Mouse (Mus musculus): Measurements from ENCODE around the gene Ndufaf7. TPM values are rescaled to one million over a fixed set of nuclear protein-coding genes. Genes with fewer than 3 reads are reported as not detected.
A peak's percentile ranks its signal among the peaks of the same experiment; 100 is the strongest.

Gene Ndufaf7
- polyA plus RNA-seq, 1 experiment from 2014 or later = 48.7 TPM

DNA sequence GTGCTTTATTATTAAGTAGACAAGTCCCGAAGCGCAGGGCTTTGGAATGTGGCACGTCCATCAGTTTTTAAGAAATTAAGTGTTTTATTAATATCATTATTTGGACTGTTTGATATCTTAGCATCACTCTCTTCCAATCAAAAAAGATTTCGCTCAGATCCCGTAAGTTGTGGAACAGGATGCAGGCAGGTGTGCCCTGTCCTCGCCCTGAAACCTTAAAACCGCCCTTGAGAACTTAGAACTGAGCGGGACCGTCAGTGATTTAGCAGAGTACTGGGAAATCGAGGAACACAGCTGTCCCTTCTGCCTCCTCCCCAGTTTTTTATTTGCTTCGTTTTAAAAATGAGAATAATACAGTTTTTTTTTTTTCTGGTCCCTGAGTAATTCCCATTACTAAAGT is 20.0 kb upstream of the Ndufaf7 start:
- peak overlapping the region; percentile 87 for H3K27ac ChIP-seq (replicated peaks)
- no peaks in the 10 kb centered on the region for H3K9me3 ChIP-seq
- H3K36me3 ChIP-seq (replicated peaks) = peaks cover 44% of the 10 kb centered on the region
- H3K4me1 ChIP-seq = peaks cover 20% of the 10 kb centered on the region
- WGBS = 3% methylated on average over 11 of the region's 11 CpGs
- no peaks in the 10 kb centered on the region for H3K27me3 ChIP-seq (replicated peaks; ENCODE audit: low read depth, poor library complexity, severe bottlenecking)
- peak overlapping the region; percentile 70 for H3K4me3 ChIP-seq
- DNase-seq (ENCODE audit: low spot score) = no peak

DNA sequence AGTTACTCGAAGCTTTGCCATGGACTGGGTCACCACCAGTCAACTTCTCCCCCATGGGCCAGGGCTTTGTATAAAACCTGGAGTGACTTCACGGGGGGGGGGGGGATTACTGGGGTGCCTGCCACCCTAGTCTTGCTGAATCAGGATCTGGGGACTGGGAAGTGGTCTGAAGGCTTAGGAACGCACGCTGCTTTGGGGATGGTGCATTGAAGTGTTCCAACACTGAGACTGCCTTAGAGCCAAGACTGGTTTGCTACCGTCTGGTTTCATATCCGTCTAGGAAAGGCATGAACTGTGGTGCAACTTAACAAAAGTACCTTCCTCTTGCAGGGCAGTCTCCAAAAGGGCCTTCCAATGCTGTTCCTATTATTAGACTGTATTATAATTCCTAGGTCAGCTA is 19.2 kb upstream of the Ndufaf7 start:
- H3K4me1 ChIP-seq = peaks cover 18% of the 10 kb centered on the region
- H3K9me3 ChIP-seq = no peaks in the 10 kb centered on the region
- H3K4me3 ChIP-seq = peak overlapping the region; percentile 70; the same call in 1 of the 2 replicates
- H3K36me3 ChIP-seq (replicated peaks) = peaks cover 52% of the 10 kb centered on the region
- H3K27ac ChIP-seq (replicated peaks) = no peak overlapping the region
- no peaks in the 10 kb centered on the region for H3K27me3 ChIP-seq (replicated peaks; ENCODE audit: low read depth, poor library complexity, severe bottlenecking)
- 53% methylated on average over 6 of the region's 6 CpGs for WGBS
- no peak for DNase-seq (ENCODE audit: low spot score)

DNA sequence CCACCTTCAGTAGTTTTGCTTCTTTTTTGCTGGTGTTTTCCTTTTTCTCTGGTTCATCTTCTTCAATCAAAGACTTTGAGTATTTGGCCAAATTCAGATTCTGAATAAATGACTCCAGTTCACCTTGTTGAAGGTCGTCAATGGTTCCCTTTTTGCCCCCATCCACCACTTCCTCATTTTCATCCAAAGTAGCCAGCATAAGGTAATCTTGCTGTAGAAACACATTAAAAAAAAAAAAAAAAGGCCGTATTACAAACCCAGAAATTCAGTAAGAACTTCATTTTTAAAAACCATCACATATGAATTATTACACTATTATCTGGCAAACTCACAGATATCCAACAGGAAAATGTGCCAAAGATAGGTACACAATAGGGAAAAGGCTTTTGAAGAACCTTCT is 1.1 kb upstream of the Ndufaf7 start:
- DNase-seq (ENCODE audit: low spot score) = no peak
- H3K27ac ChIP-seq (replicated peaks) = no peak overlapping the region
- 84% methylated on average over 2 of the region's 2 CpGs for WGBS
- no peaks in the 10 kb centered on the region for H3K27me3 ChIP-seq (replicated peaks; ENCODE audit: low read depth, poor library complexity, severe bottlenecking)
- H3K4me1 ChIP-seq = peaks cover 17% of the 10 kb centered on the region
- H3K36me3 ChIP-seq (replicated peaks) = peaks cover 51% of the 10 kb centered on the region
- no peaks in the 10 kb centered on the region for H3K9me3 ChIP-seq
- H3K4me3 ChIP-seq = peak overlapping the region; percentile 91

DNA sequence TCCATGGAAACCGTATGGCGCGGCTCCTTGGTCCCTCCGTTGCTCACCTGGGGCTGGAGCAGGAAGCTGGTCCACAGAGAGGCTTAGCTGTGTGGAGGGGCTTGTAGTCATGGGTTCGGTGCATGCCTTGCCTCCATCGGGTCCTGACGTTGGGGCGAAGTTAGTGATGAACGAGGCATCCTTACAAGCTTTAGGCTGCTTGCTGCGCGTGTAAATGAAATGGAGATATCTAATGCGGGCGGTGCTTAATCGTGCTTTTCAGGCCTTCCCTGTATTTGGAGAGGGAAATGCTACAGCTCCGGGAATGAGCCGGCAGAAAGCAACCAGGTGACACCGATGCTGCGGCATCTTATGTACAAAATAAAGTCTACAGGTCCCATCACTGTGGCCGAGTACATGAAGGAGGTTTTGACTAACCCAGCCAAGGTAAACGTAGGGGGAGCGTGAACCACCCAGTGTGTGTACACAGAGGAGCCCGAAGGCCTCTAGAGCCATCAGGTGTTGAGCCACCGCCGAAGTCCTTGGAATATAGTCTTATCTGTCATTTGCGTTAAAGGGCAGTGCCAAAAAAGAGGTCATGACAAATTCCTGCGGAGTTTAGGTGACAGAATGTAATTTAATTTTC is 405 bp downstream of the Ndufaf7 start:
- no peak for DNase-seq (ENCODE audit: low spot score)
- WGBS = 10% methylated on average over 26 of the region's 26 CpGs
- H3K4me3 ChIP-seq = peak overlapping the region; percentile 91
- H3K27ac ChIP-seq (replicated peaks) = peak overlapping the region; percentile 84
- H3K36me3 ChIP-seq (replicated peaks) = peaks cover 48% of the 10 kb centered on the region
- peaks cover 17% of the 10 kb centered on the region for H3K4me1 ChIP-seq
- H3K27me3 ChIP-seq (replicated peaks; ENCODE audit: low read depth, poor library complexity, severe bottlenecking) = no peaks in the 10 kb centered on the region
- H3K9me3 ChIP-seq = no peaks in the 10 kb centered on the region

DNA sequence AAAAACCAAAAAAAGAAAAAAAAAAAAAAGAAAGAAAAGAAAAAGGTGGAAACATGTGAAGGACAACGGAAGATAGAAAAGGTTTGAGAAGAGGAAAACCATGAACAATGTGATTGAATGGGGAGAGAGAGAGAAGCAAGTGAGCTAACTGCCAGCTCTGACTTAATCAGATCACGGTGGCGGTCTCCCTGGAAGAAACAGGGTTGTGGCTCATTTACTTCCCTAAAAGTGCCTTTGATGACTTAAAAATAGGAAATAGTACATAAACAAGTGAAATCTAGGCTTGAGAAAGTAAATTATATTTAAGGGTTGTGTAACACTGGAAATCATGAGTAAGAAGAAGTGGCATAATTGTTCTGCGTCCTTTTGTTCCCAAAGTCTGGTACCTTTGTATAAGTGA is 2.0 kb downstream of the Ndufaf7 start:
- Histone ChIP-seq H3K36me3 (replicated peaks) (peaks cover 46% of the 10 kb centered on the region), H3K27ac (replicated peaks) (no peak overlapping the region), H3K27me3 (replicated peaks; ENCODE audit: low read depth, poor library complexity, severe bottlenecking) (no peaks in the 10 kb centered on the region), H3K4me3 (no peak overlapping the region), H3K9me3 (no peaks in the 10 kb centered on the region), H3K4me1 (peaks cover 20% of the 10 kb centered on the region)
- WGBS = 93% methylated on average over 4 of the region's 4 CpGs
- DNase-seq (ENCODE audit: low spot score) = no peak

DNA sequence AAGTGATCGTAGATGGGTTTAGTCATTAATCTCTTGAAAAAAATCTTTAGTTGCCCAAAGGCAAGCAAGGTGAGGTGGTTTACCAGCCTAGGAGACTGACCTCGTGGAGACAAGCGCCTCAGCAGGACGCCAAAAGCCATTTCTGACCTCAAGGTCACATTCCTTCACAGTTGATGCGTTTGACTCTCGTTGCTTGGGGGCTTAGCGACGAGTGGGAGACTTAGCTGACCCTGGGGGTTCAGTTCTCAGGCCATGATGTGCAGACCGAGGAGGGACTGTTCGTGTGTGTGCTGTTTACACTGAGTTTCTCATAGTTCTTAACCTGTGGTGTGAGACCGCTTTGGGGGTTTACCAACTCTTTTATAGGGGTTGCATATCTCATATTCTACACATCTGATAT is 5.6 kb downstream of the Ndufaf7 start:
- H3K27me3 ChIP-seq (replicated peaks; ENCODE audit: low read depth, poor library complexity, severe bottlenecking) = no peaks in the 10 kb centered on the region
- WGBS = 45% methylated on average over 11 of the region's 11 CpGs
- no peak overlapping the region for H3K27ac ChIP-seq (replicated peaks)
- H3K9me3 ChIP-seq = no peaks in the 10 kb centered on the region
- no peak overlapping the region for H3K4me3 ChIP-seq
- no peak for DNase-seq (ENCODE audit: low spot score)
- peaks cover 59% of the 10 kb centered on the region for H3K36me3 ChIP-seq (replicated peaks)
- H3K4me1 ChIP-seq = peaks cover 7% of the 10 kb centered on the region

DNA sequence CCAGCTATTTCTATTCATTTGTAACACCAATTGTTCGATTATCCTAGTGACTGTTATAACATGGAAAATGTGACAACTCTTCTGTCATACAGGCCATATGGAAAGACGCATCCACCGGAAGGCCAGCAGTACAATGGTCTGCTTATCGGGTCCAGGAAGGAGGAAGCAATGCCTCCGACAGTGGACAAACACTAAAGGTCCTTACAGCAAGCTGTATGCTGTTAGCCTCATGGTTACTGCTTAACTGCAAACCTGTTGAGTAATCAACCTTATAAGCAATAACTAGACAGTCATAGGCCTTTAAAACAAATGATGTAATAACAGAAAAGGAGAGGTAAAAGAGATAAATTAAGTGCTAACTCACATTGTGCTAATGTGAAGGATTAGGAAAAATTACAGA is 14.3 kb downstream of the Ndufaf7 start:
- Histone ChIP-seq H3K9me3 (no peaks in the 10 kb centered on the region), H3K4me1 (no peaks in the 10 kb centered on the region), H3K36me3 (replicated peaks) (peaks cover 95% of the 10 kb centered on the region), H3K4me3 (no peak overlapping the region), H3K27ac (replicated peaks) (no peak overlapping the region), H3K27me3 (replicated peaks; ENCODE audit: low read depth, poor library complexity, severe bottlenecking) (no peaks in the 10 kb centered on the region)
- WGBS = 92% methylated on average over 5 of the region's 5 CpGs
- no peak for DNase-seq (ENCODE audit: low spot score)

DNA sequence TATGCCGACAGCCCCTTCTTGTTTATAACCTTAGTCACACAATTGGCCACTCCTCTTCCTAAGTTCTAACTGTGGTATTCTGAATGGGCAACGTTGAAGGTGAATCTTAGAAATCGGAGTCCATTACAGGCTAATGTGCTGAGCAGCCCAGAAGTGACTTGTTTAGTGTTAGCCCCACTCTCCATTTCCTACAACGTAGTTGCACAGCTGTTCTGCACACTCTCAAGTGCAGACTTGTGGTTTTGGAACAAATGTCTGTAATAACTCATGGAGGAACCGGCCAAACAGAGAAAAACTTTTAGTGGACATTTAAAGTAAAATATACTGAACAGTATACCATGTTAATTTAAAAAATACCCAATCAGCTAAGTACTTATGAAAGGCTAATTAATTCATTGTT is 15.1 kb downstream of the Ndufaf7 start:
- Histone ChIP-seq H3K4me3 (no peak overlapping the region), H3K9me3 (no peaks in the 10 kb centered on the region), H3K27me3 (replicated peaks; ENCODE audit: low read depth, poor library complexity, severe bottlenecking) (no peaks in the 10 kb centered on the region), H3K36me3 (replicated peaks) (peaks cover 95% of the 10 kb centered on the region), H3K4me1 (no peaks in the 10 kb centered on the region), H3K27ac (replicated peaks) (no peak overlapping the region)
- WGBS = 92% methylated on average over 5 of the region's 5 CpGs
- no peak for DNase-seq (ENCODE audit: low spot score)

DNA sequence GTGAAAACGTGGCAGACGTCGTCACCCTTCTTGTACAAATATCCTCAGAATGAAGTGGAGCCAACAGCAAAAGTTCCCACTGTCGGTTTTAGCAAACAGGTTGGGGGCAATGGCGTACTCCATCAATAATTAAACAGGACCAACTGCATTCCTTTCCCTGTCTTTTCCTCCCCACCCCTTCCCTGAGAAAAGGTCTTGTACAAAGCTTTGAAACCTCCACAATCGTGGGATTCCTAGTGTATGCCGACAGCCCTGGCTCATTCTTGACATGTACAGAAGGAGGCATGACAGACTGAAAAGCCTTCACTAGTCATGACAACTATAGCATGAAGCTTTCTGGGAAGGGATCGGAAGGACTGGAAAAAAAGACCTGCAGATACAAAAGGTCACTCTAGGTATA is 16.3 kb downstream of the Ndufaf7 start:
- Histone ChIP-seq H3K4me1 (no peaks in the 10 kb centered on the region), H3K27me3 (replicated peaks; ENCODE audit: low read depth, poor library complexity, severe bottlenecking) (no peaks in the 10 kb centered on the region), H3K27ac (replicated peaks) (no peak overlapping the region), H3K9me3 (no peaks in the 10 kb centered on the region), H3K36me3 (replicated peaks) (peaks cover 96% of the 10 kb centered on the region), H3K4me3 (no peak overlapping the region)
- WGBS = 87% methylated on average over 8 of the region's 8 CpGs
- DNase-seq (ENCODE audit: low spot score) = no peak

DNA sequence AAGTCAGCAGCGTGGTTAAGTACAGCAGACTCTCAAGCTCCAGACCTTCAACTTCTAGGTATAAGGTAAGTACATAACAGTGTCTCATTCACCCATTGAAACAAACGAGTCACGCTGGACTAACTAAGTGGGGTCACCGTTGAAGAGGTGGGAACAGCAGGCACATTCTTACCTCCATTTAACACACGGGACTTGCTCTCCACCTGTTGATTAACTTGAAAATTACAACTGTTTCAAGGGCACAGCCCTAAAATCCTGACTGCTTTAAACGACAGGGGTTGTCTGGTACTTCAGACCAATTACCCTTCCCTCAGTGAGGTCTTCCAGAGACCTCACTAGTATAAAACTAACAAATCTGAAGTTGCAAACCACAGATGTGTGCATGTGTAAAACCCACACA is 22.5 kb downstream of the Ndufaf7 start:
- H3K27me3 ChIP-seq (replicated peaks; ENCODE audit: low read depth, poor library complexity, severe bottlenecking) = no peaks in the 10 kb centered on the region
- 79% methylated on average over 6 of the region's 6 CpGs for WGBS
- H3K9me3 ChIP-seq = no peaks in the 10 kb centered on the region
- peaks cover 96% of the 10 kb centered on the region for H3K36me3 ChIP-seq (replicated peaks)
- no peak for DNase-seq (ENCODE audit: low spot score)
- H3K4me3 ChIP-seq = no peak overlapping the region
- H3K27ac ChIP-seq (replicated peaks) = no peak overlapping the region
- H3K4me1 ChIP-seq = no peaks in the 10 kb centered on the region

DNA sequence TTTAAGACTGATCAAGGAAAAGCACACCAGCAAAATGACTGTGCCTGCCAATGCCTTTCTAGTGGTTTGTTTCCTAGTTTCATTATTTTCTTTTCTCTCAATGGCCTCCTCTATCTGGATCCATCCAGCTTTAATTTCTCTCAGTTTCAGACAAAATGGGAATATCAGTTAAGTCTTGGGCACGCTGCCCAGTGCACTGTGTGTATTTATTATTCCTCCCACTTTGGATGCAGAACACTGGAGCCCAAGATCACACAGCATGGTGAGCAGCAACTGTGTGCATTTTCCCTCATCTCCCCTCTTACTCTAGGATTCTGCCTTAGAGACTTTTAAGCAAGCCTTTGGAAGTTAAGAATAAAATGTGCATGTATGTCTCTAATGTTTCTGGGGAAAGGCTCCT is 27.5 kb downstream of the Ndufaf7 start:
- no peaks in the 10 kb centered on the region for H3K27me3 ChIP-seq (replicated peaks; ENCODE audit: low read depth, poor library complexity, severe bottlenecking)
- no peak for DNase-seq (ENCODE audit: low spot score)
- H3K4me1 ChIP-seq = no peaks in the 10 kb centered on the region
- H3K9me3 ChIP-seq = no peaks in the 10 kb centered on the region
- 87% methylated on average over 1 of the region's 1 CpGs for WGBS
- H3K36me3 ChIP-seq (replicated peaks) = peaks cover 86% of the 10 kb centered on the region
- H3K27ac ChIP-seq (replicated peaks) = no peak overlapping the region
- no peak overlapping the region for H3K4me3 ChIP-seq

DNA sequence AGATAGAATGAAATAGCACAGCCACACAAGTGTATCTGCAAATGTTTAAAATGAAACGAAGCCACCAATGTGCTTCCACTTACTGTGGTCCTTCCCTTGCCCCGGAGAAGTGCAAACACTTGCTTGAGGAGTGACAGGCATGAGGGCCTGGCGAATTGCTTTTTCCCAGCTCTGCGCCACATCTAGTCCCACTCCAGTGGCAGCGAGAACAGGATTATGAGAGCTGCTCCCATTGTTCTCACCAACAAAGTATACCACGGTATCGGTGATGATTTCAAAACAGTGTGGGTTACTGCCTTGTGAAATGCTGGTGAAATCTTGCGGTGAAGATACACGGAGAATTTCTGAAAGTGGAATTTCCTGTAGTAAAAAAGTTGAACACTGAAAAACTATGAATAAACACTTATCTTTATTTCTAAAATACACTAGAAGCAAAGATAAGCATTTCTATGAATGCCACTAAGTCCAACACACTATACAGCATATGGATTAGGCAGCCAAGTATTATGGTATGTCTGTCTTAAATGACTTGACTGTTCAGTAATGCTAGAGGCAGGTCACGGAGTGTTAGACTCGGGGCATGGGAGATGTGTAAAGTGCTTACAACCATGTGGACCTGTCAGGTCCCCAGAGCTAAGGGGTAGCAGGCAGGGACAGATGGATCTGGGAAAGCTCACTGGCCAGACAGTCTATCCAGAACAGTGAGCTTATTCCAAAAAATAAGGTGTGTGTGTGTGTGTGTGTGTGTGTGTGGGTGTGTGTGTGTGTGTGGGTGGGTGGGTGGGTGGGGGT is 29.4 kb downstream of the Ndufaf7 start:
- Histone ChIP-seq H3K27me3 (replicated peaks; ENCODE audit: low read depth, poor library complexity, severe bottlenecking) (no peaks in the 10 kb centered on the region), H3K36me3 (replicated peaks) (peaks cover 86% of the 10 kb centered on the region), H3K27ac (replicated peaks) (no peak overlapping the region), H3K4me3 (no peak overlapping the region), H3K4me1 (no peaks in the 10 kb centered on the region), H3K9me3 (no peaks in the 10 kb centered on the region)
- 93% methylated on average over 11 of the region's 11 CpGs for WGBS
- DNase-seq (ENCODE audit: low spot score) = no peak

DNA sequence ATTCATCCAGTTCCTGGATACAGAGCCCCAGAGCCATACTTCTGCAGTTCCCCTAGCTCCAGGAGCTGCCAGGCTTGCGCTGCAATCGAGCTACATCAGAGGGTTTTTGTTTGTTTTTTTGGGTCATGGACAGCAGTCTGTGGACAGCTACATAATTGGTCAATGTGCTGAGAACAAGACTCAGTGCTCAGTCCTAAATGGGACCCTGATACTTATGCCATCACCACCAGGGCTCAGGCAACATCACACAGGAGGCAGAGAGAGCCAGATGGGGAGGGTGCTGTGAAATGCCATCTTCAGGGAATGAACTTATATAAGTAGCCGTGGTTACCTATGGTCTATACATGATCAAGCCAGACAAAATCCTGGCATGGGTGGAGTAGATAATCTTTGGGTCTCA is 31.6 kb downstream of the Ndufaf7 start:
- Histone ChIP-seq H3K4me1 (no peaks in the 10 kb centered on the region), H3K4me3 (no peak overlapping the region), H3K9me3 (no peaks in the 10 kb centered on the region), H3K36me3 (replicated peaks) (peaks cover 87% of the 10 kb centered on the region), H3K27ac (replicated peaks) (no peak overlapping the region), H3K27me3 (replicated peaks; ENCODE audit: low read depth, poor library complexity, severe bottlenecking) (no peaks in the 10 kb centered on the region)
- WGBS = 82% methylated on average over 3 of the region's 3 CpGs
- no peak for DNase-seq (ENCODE audit: low spot score)
